Mouse (Mus musculus): ENCODE measurements around the gene Abcb9. TPM values are rescaled to one million over a fixed set of nuclear protein-coding genes. Genes with fewer than 3 reads are reported as not detected.

The Abcb9 gene
- total RNA-seq (2023; ENCODE audit: inconsistent age), result 2.9 to 3.4 TPM (median 3.2 TPM) in 4 replicates

GRCm38 (mm10) chr5:124095596-124096232 lies at the start of gene Abcb9:
Abcb9 (minus strand) TSS chr5:124095798.

DNA sequence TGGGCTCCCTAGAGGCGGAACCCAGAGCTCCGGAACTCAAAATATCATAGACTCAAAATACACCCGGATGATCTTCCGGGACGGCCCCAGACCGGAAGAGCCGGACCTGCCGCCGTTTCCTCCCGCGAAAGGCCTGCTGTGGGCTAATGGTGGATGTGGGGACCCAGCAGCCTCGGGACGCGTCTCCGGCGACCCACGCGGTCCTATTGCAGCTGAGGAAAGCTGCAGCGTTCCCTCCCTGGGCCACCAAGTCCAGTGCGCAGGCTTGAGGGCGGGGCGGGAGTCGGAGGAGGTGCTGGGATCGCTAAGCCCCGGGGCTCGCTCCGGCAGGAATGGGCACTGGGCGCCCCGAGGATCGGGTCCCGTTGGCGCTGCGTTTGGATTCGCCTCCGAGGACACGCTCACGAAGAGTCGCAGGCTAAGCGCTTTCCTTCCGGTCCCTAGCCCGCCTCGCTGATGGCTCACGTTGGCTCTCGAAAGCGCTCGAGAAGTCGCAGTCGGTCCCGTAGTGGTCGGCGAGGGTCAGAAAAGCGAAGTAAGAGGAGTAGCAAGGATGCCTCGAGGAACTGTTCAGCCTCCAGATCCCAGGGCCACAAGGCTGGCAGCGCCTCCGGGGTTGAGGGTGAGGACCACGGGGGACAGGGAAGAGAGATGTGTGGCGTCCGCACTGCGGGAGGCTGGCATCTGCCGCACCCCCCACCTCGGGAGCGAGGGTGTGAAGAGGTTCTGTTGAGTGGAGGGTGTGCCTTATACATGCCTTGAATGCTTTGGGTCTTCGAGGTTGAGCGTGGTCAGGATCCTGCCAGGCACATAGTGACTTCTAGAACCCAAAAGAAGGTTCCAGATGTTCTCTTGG lies 20.6 kb upstream of the Abcb9 start, which contains the start of gene Arl6ip4:
Gene Arl6ip4, plus strand, starts transcription at position 100 of the 856 bp plus-strand sequence.

GRCm38 (mm10) chr5:124111742-124112497 lies 16.3 kb upstream of the Abcb9 start, which contains the start of gene Ogfod2:
Ogfod2 (plus strand) TSS chr5:124112297.

GRCm38 (mm10) chr5:124032001-124032508 lies 63.5 kb downstream of the Abcb9 start, which contains the start of gene Vps37b:
Vps37b (minus strand) TSS chr5:124032270.

Other genes with a start within 250 kb of the Abcb9 start
- gene Hcar2, start 230.3 kb downstream of the Abcb9 start, total RNA-seq (2023; ENCODE audit: inconsistent age), result 0.27 to 0.67 TPM (median 0.40 TPM) in 4 replicates
- not detected in 4 replicates for gene Hcar1, start 215.8 kb downstream of the Abcb9 start, total RNA-seq (2023; ENCODE audit: inconsistent age)
- gene Denr, start 188.6 kb downstream of the Abcb9 start, total RNA-seq (2023; ENCODE audit: inconsistent age), result 37.5 to 42.3 TPM (median 39.0 TPM) in 4 replicates
- 2.8 TPM in 1 of 4 replicates, not detected in the others for gene Gm43518, start 168.4 kb downstream of the Abcb9 start, total RNA-seq (2023; ENCODE audit: inconsistent age)
- gene Ccdc62, start 165.1 kb downstream of the Abcb9 start, total RNA-seq (2023; ENCODE audit: inconsistent age), result 3.5 to 9.7 TPM (median 4.5 TPM) in 4 replicates
- 268 to 274 TPM (median 271 TPM) in 4 replicates for gene Hip1r, start 122.2 kb downstream of the Abcb9 start, total RNA-seq (2023; ENCODE audit: inconsistent age)
- gene Vps37b, start 63.5 kb downstream of the Abcb9 start, total RNA-seq (2023; ENCODE audit: inconsistent age), result 128 to 156 TPM (median 139 TPM) in 4 replicates
- gene Ogfod2, start 16.5 kb upstream of the Abcb9 start, total RNA-seq (2023; ENCODE audit: inconsistent age), result 19.8 to 21.8 TPM (median 21.2 TPM) in 4 replicates
- gene Arl6ip4, start 20.3 kb upstream of the Abcb9 start, total RNA-seq (2023; ENCODE audit: inconsistent age), result 33.3 to 55.2 TPM (median 41.2 TPM) in 4 replicates
- gene Pitpnm2, start 154.0 kb upstream of the Abcb9 start, total RNA-seq (2023; ENCODE audit: inconsistent age), result 57.6 to 60.2 TPM (median 58.2 TPM) in 4 replicates
- 22.6 to 34.6 TPM (median 30.4 TPM) in 4 replicates for gene Mphosph9, start 232.2 kb upstream of the Abcb9 start, total RNA-seq (2023; ENCODE audit: inconsistent age)
- 4.7 to 7.1 TPM (median 6.1 TPM) in 4 replicates for gene 2810006K23Rik, start 232.3 kb upstream of the Abcb9 start, total RNA-seq (2023; ENCODE audit: inconsistent age)